8 mouse cellular contexts compared by ENCODE assay signal in genomic region chr2:74697567-74698121, GRCm38 (mm10). TPM values are rescaled to one million over a fixed set of nuclear protein-coding genes. Genes with fewer than 3 reads are reported as not detected.
DNase-seq lines count a peak whose midpoint lies in the region; ATAC-seq and TF ChIP-seq lines count a peak whose summit lies in the region.

Gene Hoxd9 (plus strand): TSS chr2:74697727.

- no peak within 1 kb of the TSS for H3K4me3 ChIP-seq in bone marrow, adult 2 months (replicated peaks; ENCODE audit: control insufficient read depth, low read depth, low read length)
- H3K4me3 ChIP-seq in kidney, postnatal 0 days (replicated peaks; ENCODE audit: low read depth, low read length) = peak within 1 kb of the TSS; percentile 91

- no peaks in the 10 kb centered on the region for H3K27me3 ChIP-seq in kidney, postnatal 0 days (ENCODE audit: insufficient read depth, low read length)

- peak within 1 kb of the TSS; percentile 90 for H3K4me2 ChIP-seq in kidney, postnatal 0 days (ENCODE audit: low read length)

- no peaks in the 10 kb centered on the region for H3K4me1 ChIP-seq in bone marrow, adult 2 months (ENCODE audit: control insufficient read depth, insufficient read depth, low read length)
- peaks cover 15% of the 10 kb centered on the region for H3K4me1 ChIP-seq in kidney, postnatal 0 days (replicated peaks; ENCODE audit: insufficient read depth, low read length)

- H3K9ac ChIP-seq in kidney, postnatal 0 days (ENCODE audit: low read depth, low read length) = peak within 1 kb of the TSS; percentile 100

- H3K27ac ChIP-seq in bone marrow, adult 2 months (ENCODE audit: control insufficient read depth, insufficient read depth, low read depth, low read length, poor library complexity) = peak within 1 kb of the TSS; percentile 21; the same call in 1 of the 2 replicates
- H3K27ac ChIP-seq in kidney, postnatal 0 days = peak within 1 kb of the TSS; percentile 98

- DNase-seq in adrenal gland, adult (ENCODE audit: inconsistent age in 2 of 2, low spot score in 1 of 2) = peak; percentile 79 to 94
- DNase-seq in adrenal gland, postnatal 4 days (ENCODE audit: low spot score in 2 of 2) = no peak
- peak; percentile 89 for DNase-seq in kidney, postnatal 0 days (ENCODE audit: low spot score)
- peak; percentile 85 for DNase-seq in neural tube, embryonic 10.5 days (ENCODE audit: extremely low spot score, low spot score)
- DNase-seq in frontal cortex, postnatal 36 days (ENCODE audit: low spot score in 2 of 2) = no peak
- no peak for DNase-seq in left cerebral cortex, adult 11 months (ENCODE audit: low spot score)

- no peaks in the 10 kb centered on the region for H3K9me3 ChIP-seq in kidney, postnatal 0 days (replicated peaks; ENCODE audit: low read length)

- no peak for TF ChIP-seq POLR2A in bone marrow, adult 2 months (IDR thresholded peaks at IDR 0.05; ENCODE audit: borderline replicate concordance, control insufficient read depth, low read depth, low read length)

- WGBS in bone marrow, adult 2 months = 1% methylated on average over 43 of the region's 43 CpGs
- under 1% methylated on average over 43 of the region's 43 CpGs for WGBS in kidney, postnatal 0 days

- TF ChIP-seq CTCF in bone marrow, adult 2 months (IDR thresholded peaks at IDR 0.05; ENCODE audit: control insufficient read depth, insufficient read depth, low read length) = no peak
- TF ChIP-seq CTCF in kidney, postnatal 0 days (IDR thresholded peaks at IDR 0.05; ENCODE audit: low read depth) = peak; percentile 38

- H3K36me3 ChIP-seq in kidney, postnatal 0 days (ENCODE audit: insufficient read depth, low read length) = 0 out of 2 replicates have a peak, but pooled peaks cover 4% of the 10 kb centered on the region

- 0 out of 2 replicates have a peak, but pooled peaks have one; percentile 27 for ATAC-seq in granulocyte monocyte progenitor cell, adult 5-6 weeks (replicated peaks; ENCODE audit: poor library complexity, severe bottlenecking)
- ATAC-seq in kidney, postnatal 0 days (replicated peaks; ENCODE audit: low FRiP score, low read depth) = peak; percentile 66

RNA-seq across cellular contexts. Expression of gene Hoxd9, which starts in this region (rescaled TPM):
- 10 to 100 TPM in 1 of 2 experiments, 1 to 10 TPM in 1; 7.1 to 17.8 TPM for total RNA-seq in adrenal gland, postnatal 4 days (2021)
- polyA plus RNA-seq in bone marrow, adult 2 months (2011; ENCODE audit: insufficient read depth, insufficient read length, low replicate concordance, missing spikeins) = not detected in 2 replicates
- total RNA-seq in granulocyte monocyte progenitor cell, adult 5-6 weeks (2014; fragmentation: Nextera tagmentation) = not detected in 2 replicates
- not detected in 2 replicates for total RNA-seq in granulocyte monocyte progenitor cell, adult 5-6 weeks (2017)
- 57.8 and 67.0 TPM in 2 replicates for polyA plus RNA-seq in kidney, postnatal 0 days (2015; fragmentation: Nextera tagmentation; extraction: Ambion mirVana)

Comparison
In these comparisons a context has a peak if more than half of its experiments do, and no peak if none do; other contexts are left out.
1. RNA of gene Hoxd9 (total RNA-seq): 7.1 to 17.8 TPM in adrenal gland, postnatal 4 days; not detected in granulocyte monocyte progenitor cell, adult 5-6 weeks; every median in the first group is over 4 times any median in the second.
2. RNA of gene Hoxd9 (polyA plus RNA-seq): 57.8 to 67.0 TPM in kidney, postnatal 0 days; not detected in bone marrow, adult 2 months; every median in the first group is over 10 times any median in the second.
3. DNase-seq: peak in adrenal gland, adult (2 of 2), kidney, postnatal 0 days (single experiment) and neural tube, embryonic 10.5 days (single experiment); none in adrenal gland, postnatal 4 days (0 of 2), frontal cortex, postnatal 36 days (0 of 2) and left cerebral cortex, adult 11 months (single experiment).
4. Peak in ATAC-seq in granulocyte monocyte progenitor cell, adult 5-6 weeks; RNA of the gene not detected or under 1 TPM.